Mouse (Mus musculus): ENCODE measurements around the gene Olfr1417. TPM values are rescaled to one million over a fixed set of nuclear protein-coding genes. Genes with fewer than 3 reads are reported as not detected.
"Not testable (repeated sequence)": the region's sequence is repeated elsewhere in the genome, so short reads cannot be mapped to it uniquely, and the experiment has no call there.

The Olfr1417 gene
- not detected in 2 replicates for polyA plus RNA-seq (2014; fragmentation: Nextera tagmentation; extraction: Ambion mirVana)

DNA sequence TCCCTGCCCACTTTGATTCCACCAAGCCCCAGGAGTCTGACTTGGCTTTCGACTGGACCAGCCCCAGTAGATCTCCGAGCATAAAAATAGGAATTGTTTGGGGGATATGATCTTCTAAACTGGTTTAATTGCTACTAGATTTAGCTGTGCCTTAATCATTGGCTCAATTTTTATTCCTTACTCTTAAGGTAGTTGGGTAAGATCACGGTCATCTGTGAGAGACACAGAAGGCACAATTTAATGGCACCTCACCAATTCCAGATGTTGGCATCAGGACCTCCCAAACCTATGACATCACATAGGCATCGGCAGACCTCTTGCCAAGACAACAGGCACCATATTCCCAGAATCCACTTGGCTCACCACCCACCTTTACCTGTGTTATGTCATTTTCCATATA is at the start of gene Olfr1417:
TSS of gene Olfr1417 (minus strand) at position 101 of the 400 bp plus-strand sequence.
- Histone ChIP-seq H3K4me2 (ENCODE audit: low read depth, severe bottlenecking) (no peak within 1 kb of the TSS), H3K27ac (replicated peaks; ENCODE audit: low read depth, low read length) (no peak within 1 kb of the TSS), H3K9me3 (ENCODE audit: control insufficient read depth, low read length) (no peaks in the 10 kb centered on the region), H3K9ac (ENCODE audit: low read length) (no peak within 1 kb of the TSS), H3K27me3 (ENCODE audit: control insufficient read depth, insufficient read depth, low read length) (no peaks in the 10 kb centered on the region), H3K36me3 (ENCODE audit: control insufficient read depth, insufficient read depth, low read length) (no peaks in the 10 kb centered on the region), H3K4me1 (ENCODE audit: control insufficient read depth, insufficient read depth, low read length) (no peaks in the 10 kb centered on the region), H3K4me3 (ENCODE audit: low read depth, low read length) (no peak within 1 kb of the TSS)
- DNase-seq (ENCODE audit: low spot score), result no peak
- 92% methylated on average over 4 of the region's 4 CpGs for WGBS
- no peak for ATAC-seq (ENCODE audit: insufficient number of reproducible peaks, low FRiP score, low TSS enrichment, low read depth)

DNA sequence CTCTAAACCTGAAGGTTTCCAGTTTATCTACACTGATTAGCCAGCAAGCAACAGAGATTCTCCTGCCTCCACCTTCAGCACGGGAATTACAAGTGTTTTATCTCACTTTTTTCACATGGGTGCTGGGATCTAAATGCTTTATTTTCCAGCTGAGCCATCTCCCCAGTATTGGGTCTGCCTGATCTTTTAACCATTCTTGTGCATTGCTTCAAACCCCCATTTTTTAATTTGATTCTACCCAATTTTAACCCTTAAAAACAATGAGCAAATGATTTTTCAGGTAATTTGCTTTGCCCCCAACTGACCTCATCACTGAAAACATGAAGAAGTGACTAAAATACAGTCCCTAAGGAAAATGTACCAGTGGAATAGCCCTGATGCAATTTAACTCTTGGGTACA is 47.2 kb upstream of the Olfr1417 start, which contains the start of gene Olfr1420:
TSS of gene Olfr1420 (plus strand) at position 301 of the 400 bp plus-strand sequence.
- no peaks in the 10 kb centered on the region for H3K9me3 ChIP-seq (ENCODE audit: control insufficient read depth, low read length)

DNA sequence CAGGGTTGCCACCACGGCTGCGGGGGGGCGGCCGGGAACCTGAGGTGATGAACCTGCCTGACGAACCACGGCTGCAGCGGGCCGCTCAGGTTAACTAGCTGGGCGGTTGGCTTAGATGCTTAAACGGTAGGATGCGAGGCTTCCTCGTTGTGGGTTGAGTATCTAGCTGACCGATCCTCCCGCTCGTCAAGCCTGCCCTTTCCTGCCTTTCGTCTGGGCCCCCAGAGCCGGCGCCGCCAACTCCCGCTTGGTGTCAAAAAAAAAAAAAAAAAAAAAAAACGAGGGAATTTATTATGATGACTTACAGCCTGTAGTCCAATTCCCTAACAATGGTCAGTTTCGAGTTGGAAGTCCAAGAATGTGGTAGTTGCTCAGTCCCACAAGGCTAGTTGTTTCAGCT is 39.4 kb upstream of the Olfr1417 start:
- not testable (repeated sequence) for H3K9ac ChIP-seq (ENCODE audit: low read length); H3K36me3 ChIP-seq (ENCODE audit: control insufficient read depth, insufficient read depth, low read length); H3K9me3 ChIP-seq (ENCODE audit: control insufficient read depth, low read length); DNase-seq (ENCODE audit: low spot score); ATAC-seq (ENCODE audit: insufficient number of reproducible peaks, low FRiP score, low TSS enrichment, low read depth); H3K27ac ChIP-seq (replicated peaks; ENCODE audit: low read depth, low read length); H3K27me3 ChIP-seq (ENCODE audit: control insufficient read depth, insufficient read depth, low read length); H3K4me3 ChIP-seq (ENCODE audit: low read depth, low read length); H3K4me2 ChIP-seq (ENCODE audit: low read depth, severe bottlenecking); H3K4me1 ChIP-seq (ENCODE audit: control insufficient read depth, insufficient read depth, low read length)
- WGBS, result 62% methylated on average over 22 of the region's 22 CpGs

More for the DNA sequence above, 47.2 kb upstream of the Olfr1417 start, which contains the start of gene Olfr1420:
- no peaks in the 10 kb centered on the region for H3K27me3 ChIP-seq (ENCODE audit: control insufficient read depth, insufficient read depth, low read length)
- no peaks in the 10 kb centered on the region for H3K4me1 ChIP-seq (ENCODE audit: control insufficient read depth, insufficient read depth, low read length)
- no peak within 1 kb of the TSS for H3K4me3 ChIP-seq (ENCODE audit: low read depth, low read length)
- no peak within 1 kb of the TSS for H3K27ac ChIP-seq (replicated peaks; ENCODE audit: low read depth, low read length)
- no peak for DNase-seq (ENCODE audit: low spot score)
- WGBS, result 41% methylated on average over 1 of the region's 1 CpGs
- ATAC-seq (ENCODE audit: insufficient number of reproducible peaks, low FRiP score, low TSS enrichment, low read depth), result no peak
- H3K4me2 ChIP-seq (ENCODE audit: low read depth, severe bottlenecking), result no peak within 1 kb of the TSS
- H3K36me3 ChIP-seq (ENCODE audit: control insufficient read depth, insufficient read depth, low read length), result no peaks in the 10 kb centered on the region
- H3K9ac ChIP-seq (ENCODE audit: low read length), result no peak within 1 kb of the TSS

GRCm38 (mm10) chr19:11875006-11875405 is 36.0 kb upstream of the Olfr1417 start, which contains the start of gene Olfr1419:
TSS of gene Olfr1419 (minus strand) at chr19:11875106.
- H3K27me3 ChIP-seq (ENCODE audit: control insufficient read depth, insufficient read depth, low read length), result no peaks in the 10 kb centered on the region
- no peak within 1 kb of the TSS for H3K4me2 ChIP-seq (ENCODE audit: low read depth, severe bottlenecking)
- H3K36me3 ChIP-seq (ENCODE audit: control insufficient read depth, insufficient read depth, low read length), result no peaks in the 10 kb centered on the region
- H3K4me3 ChIP-seq (ENCODE audit: low read depth, low read length), result no peak within 1 kb of the TSS
- ATAC-seq (ENCODE audit: insufficient number of reproducible peaks, low FRiP score, low TSS enrichment, low read depth) (no peak), DNase-seq (ENCODE audit: low spot score) (no peak)
- H3K27ac ChIP-seq (replicated peaks; ENCODE audit: low read depth, low read length), result no peak within 1 kb of the TSS
- H3K9me3 ChIP-seq (ENCODE audit: control insufficient read depth, low read length), result no peaks in the 10 kb centered on the region
- no peaks in the 10 kb centered on the region for H3K4me1 ChIP-seq (ENCODE audit: control insufficient read depth, insufficient read depth, low read length)
- WGBS, result 51% methylated on average over 1 of the region's 1 CpGs
- H3K9ac ChIP-seq (ENCODE audit: low read length), result no peak within 1 kb of the TSS

- Histone ChIP-seq H3K27me3 (ENCODE audit: control insufficient read depth, insufficient read depth, low read length) (no peaks in the 10 kb centered on the region), H3K4me1 (ENCODE audit: control insufficient read depth, insufficient read depth, low read length) (no peaks in the 10 kb centered on the region), H3K36me3 (ENCODE audit: control insufficient read depth, insufficient read depth, low read length) (no peaks in the 10 kb centered on the region), H3K9ac (ENCODE audit: low read length) (no peak overlapping the region), H3K4me3 (ENCODE audit: low read depth, low read length) (no peak overlapping the region), H3K9me3 (ENCODE audit: control insufficient read depth, low read length) (no peaks in the 10 kb centered on the region; the same call in 1 of the 2 replicates), H3K27ac (replicated peaks; ENCODE audit: low read depth, low read length) (no peak overlapping the region), H3K4me2 (ENCODE audit: low read depth, severe bottlenecking) (no peak overlapping the region)
- ATAC-seq (ENCODE audit: insufficient number of reproducible peaks, low FRiP score, low TSS enrichment, low read depth) (no peak), DNase-seq (ENCODE audit: low spot score) (no peak)
- 82% methylated on average over 2 of the region's 2 CpGs for WGBS
Measured at GRCm38 (mm10) chr19:11867837-11868236, 28.8 kb upstream of the Olfr1417 start.

DNA sequence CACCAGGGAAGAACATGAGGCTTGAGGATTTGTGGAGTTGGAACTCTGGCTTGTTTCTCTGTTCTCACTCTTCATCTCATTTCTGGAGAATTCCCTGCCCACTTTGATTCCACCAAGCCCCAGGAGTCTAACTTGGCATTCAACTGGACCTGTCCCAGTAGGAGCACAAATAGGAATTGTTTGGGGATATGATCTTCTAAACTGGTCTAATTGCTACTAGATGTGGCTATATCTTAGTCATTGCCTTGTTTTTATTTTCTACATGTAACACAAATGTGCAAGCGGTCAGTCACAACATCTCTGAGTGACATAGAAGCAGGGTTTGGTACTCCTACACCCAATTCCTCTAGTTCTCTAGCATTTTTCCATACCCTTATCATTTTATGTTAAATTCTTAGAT is 21.9 kb upstream of the Olfr1417 start, which contains the start of gene Olfr1418:
TSS of gene Olfr1418 (minus strand) at position 101 of the 400 bp plus-strand sequence.
- no peaks in the 10 kb centered on the region for H3K27me3 ChIP-seq (ENCODE audit: control insufficient read depth, insufficient read depth, low read length)
- no peaks in the 10 kb centered on the region for H3K36me3 ChIP-seq (ENCODE audit: control insufficient read depth, insufficient read depth, low read length)
- no peak within 1 kb of the TSS for H3K27ac ChIP-seq (replicated peaks; ENCODE audit: low read depth, low read length)
- H3K9ac ChIP-seq (ENCODE audit: low read length), result no peak within 1 kb of the TSS
- 95% methylated on average over 1 of the region's 1 CpGs for WGBS
- no peak within 1 kb of the TSS for H3K4me3 ChIP-seq (ENCODE audit: low read depth, low read length)
- no peak for ATAC-seq (ENCODE audit: insufficient number of reproducible peaks, low FRiP score, low TSS enrichment, low read depth)
- H3K9me3 ChIP-seq (ENCODE audit: control insufficient read depth, low read length), result no peaks in the 10 kb centered on the region
- H3K4me2 ChIP-seq (ENCODE audit: low read depth, severe bottlenecking), result no peak within 1 kb of the TSS
- DNase-seq (ENCODE audit: low spot score), result no peak
- H3K4me1 ChIP-seq (ENCODE audit: control insufficient read depth, insufficient read depth, low read length), result no peaks in the 10 kb centered on the region

- Histone ChIP-seq H3K4me3 (ENCODE audit: low read depth, low read length) (no peak overlapping the region), H3K4me1 (ENCODE audit: control insufficient read depth, insufficient read depth, low read length) (no peaks in the 10 kb centered on the region), H3K9ac (ENCODE audit: low read length) (no peak overlapping the region), H3K9me3 (ENCODE audit: control insufficient read depth, low read length) (no peaks in the 10 kb centered on the region), H3K27ac (replicated peaks; ENCODE audit: low read depth, low read length) (no peak overlapping the region), H3K4me2 (ENCODE audit: low read depth, severe bottlenecking) (no peak overlapping the region), H3K36me3 (ENCODE audit: control insufficient read depth, insufficient read depth, low read length) (no peaks in the 10 kb centered on the region), H3K27me3 (ENCODE audit: control insufficient read depth, insufficient read depth, low read length) (no peaks in the 10 kb centered on the region)
- WGBS, result 83% methylated on average over 6 of the region's 6 CpGs
- no peak for ATAC-seq (ENCODE audit: insufficient number of reproducible peaks, low FRiP score, low TSS enrichment, low read depth)
- no peak for DNase-seq (ENCODE audit: low spot score)
Measured at GRCm38 (mm10) chr19:11856506-11856905, 17.5 kb upstream of the Olfr1417 start.

GRCm38 (mm10) chr19:11854821-11855220 is 15.8 kb upstream of the Olfr1417 start:
- Histone ChIP-seq H3K4me3 (ENCODE audit: low read depth, low read length) (no peak overlapping the region), H3K9me3 (ENCODE audit: control insufficient read depth, low read length) (no peaks in the 10 kb centered on the region), H3K36me3 (ENCODE audit: control insufficient read depth, insufficient read depth, low read length) (no peaks in the 10 kb centered on the region), H3K27ac (replicated peaks; ENCODE audit: low read depth, low read length) (no peak overlapping the region), H3K9ac (ENCODE audit: low read length) (no peak overlapping the region), H3K27me3 (ENCODE audit: control insufficient read depth, insufficient read depth, low read length) (no peaks in the 10 kb centered on the region), H3K4me1 (ENCODE audit: control insufficient read depth, insufficient read depth, low read length) (no peaks in the 10 kb centered on the region), H3K4me2 (ENCODE audit: low read depth, severe bottlenecking) (no peak overlapping the region)
- WGBS, result 90% methylated on average over 2 of the region's 2 CpGs
- no peak for ATAC-seq (ENCODE audit: insufficient number of reproducible peaks, low FRiP score, low TSS enrichment, low read depth)
- DNase-seq (ENCODE audit: low spot score), result no peak

DNA sequence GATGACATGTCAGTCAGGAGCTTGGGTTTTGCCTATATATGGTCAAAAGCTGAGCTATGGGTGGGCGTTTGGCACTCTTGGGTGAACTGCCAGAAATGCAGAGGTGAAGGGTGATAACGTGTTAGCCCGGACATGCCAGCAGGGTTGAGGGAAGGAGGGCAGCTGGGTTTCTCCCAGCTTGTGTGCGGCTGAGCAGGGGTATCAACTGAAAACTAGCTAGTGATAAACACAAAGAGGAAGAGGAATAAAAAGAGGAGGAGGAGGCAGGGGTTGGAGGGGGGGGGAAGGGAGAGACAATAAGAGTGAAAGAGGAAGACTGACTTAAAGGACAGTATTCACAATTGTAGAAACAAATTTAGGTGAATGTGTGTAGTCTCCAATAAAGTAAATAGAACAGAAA is 13.6 kb upstream of the Olfr1417 start:
- Histone ChIP-seq H3K9me3 (ENCODE audit: control insufficient read depth, low read length) (no peaks in the 10 kb centered on the region), H3K36me3 (ENCODE audit: control insufficient read depth, insufficient read depth, low read length) (no peaks in the 10 kb centered on the region), H3K4me1 (ENCODE audit: control insufficient read depth, insufficient read depth, low read length) (no peaks in the 10 kb centered on the region), H3K27me3 (ENCODE audit: control insufficient read depth, insufficient read depth, low read length) (no peaks in the 10 kb centered on the region), H3K27ac (replicated peaks; ENCODE audit: low read depth, low read length) (no peak overlapping the region), H3K4me3 (ENCODE audit: low read depth, low read length) (no peak overlapping the region), H3K9ac (ENCODE audit: low read length) (no peak overlapping the region), H3K4me2 (ENCODE audit: low read depth, severe bottlenecking) (no peak overlapping the region)
- 62% methylated on average over 4 of the region's 4 CpGs for WGBS
- DNase-seq (ENCODE audit: low spot score), result no peak
- ATAC-seq (ENCODE audit: insufficient number of reproducible peaks, low FRiP score, low TSS enrichment, low read depth), result no peak

Data from limb, embryonic 11.5 days (tissue).